Mouse (Mus musculus): ENCODE results near the gene Tnfaip8l2.

- TF ChIP-seq CTCF (IDR thresholded peaks at IDR 0.05; ENCODE audit: low read depth, low read length) (no peak), POLR2A (IDR thresholded peaks at IDR 0.05; ENCODE audit: extremely low read depth, insufficient read depth, low read length) (no peak)
These were observed 34.3 kb upstream of the Tnfaip8l2 start for GRCm38 (mm10) chr3:95176500-95176899.

Measured in liver, adult 2 months (tissue).